Mouse (Mus musculus): ENCODE data around the gene Poc5.

- TF ChIP-seq MAFK (IDR thresholded peaks at IDR 0.05; ENCODE audit: insufficient read depth, low read depth, low read length) (0 out of 2 replicates have a peak, but pooled peaks have one; percentile 22), ZC3H11A (IDR thresholded peaks at IDR 0.05; ENCODE audit: borderline replicate concordance, low read depth, low read length) (no peak), CHD2 (IDR thresholded peaks at IDR 0.05; ENCODE audit: low read depth, low read length) (peak; percentile 94)
Observed at GRCm38 (mm10) chr13:96388042-96388888, at the start of gene Poc5.

Data from ES-E14 (cell line).